In genomic region chr12:46931086-46931485, GRCm38 (mm10) we compare ENCODE assay signal across 16 mouse cellular contexts.
DNase-seq lines count a peak whose midpoint lies in the region.
"Had no signal": no experiment of that assay in that cellular context is flagged by ENCODE, and none has a peak within 500 bp of the region (broad histone marks: within the 10 kb centered on the region; RNA-seq: fewer than 3 reads in every experiment).

No protein-coding gene starts in this region.

- DNase-seq in 3T3-L1 (ENCODE audit: low read depth, low spot score), result peak; percentile 61
- DNase-seq in Muller cell, postnatal 12 days (ENCODE audit: inconsistent ontology term), result peak; percentile 66
- no peak for DNase-seq in ovary, postnatal 10 days (ENCODE audit: low spot score)
- DNase-seq in lung, postnatal 25 days (ENCODE audit: low spot score), result no peak
- DNase-seq: adrenal gland, adult 2 months; adrenal gland, adult 8-10 months; adrenal gland, postnatal 10 days; adrenal gland, postnatal 14 days; adrenal gland, postnatal 25 days; adrenal gland, postnatal 36 days; B cell, adult 2 months; cerebellum, adult 11 months; cerebellum, adult 11-12 months; cerebellum, adult 18-20 months; cerebellum, adult 2 months; cerebellum, adult 8-10 months had no signal

Comparison
In these comparisons a context has a peak if more than half of its experiments do, and no peak if none do; other contexts are left out.
1. DNase-seq: peak in 3T3-L1 (single experiment) and Muller cell, postnatal 12 days (single experiment); none in ovary, postnatal 10 days (single experiment) and lung, postnatal 25 days (single experiment).